Mouse (Mus musculus) forebrain, postnatal 0 days (tissue): ENCODE data around the gene 4933406M09Rik. TPM values are rescaled to one million over a fixed set of nuclear protein-coding genes. Genes with fewer than 3 reads are reported as not detected.

Experiments used
- ATAC-seq: fragments of 200-750 bp; cut with Nextera tagmentation; 2 replicates; pipeline ENCODE4 v1.8.0; 2017; ENCODE audit warnings: mild to moderate bottlenecking, moderate library complexity
- DNase-seq: peaks from one replicate; pipeline ENCODE4 v3.0.0-alpha.2; 2015
- H3K27ac ChIP-seq: fragments of 300-500 bp; sonication (generic); 2 replicates; pipeline ENCODE4 v1.5.1; 2014; ENCODE audit warnings: low read depth, mild to moderate bottlenecking, antibody characterized with exemption, low read length, moderate library complexity, mixed read lengths
- H3K27me3 ChIP-seq: fragments of 300-500 bp; sonication (generic); 2 replicates; pipeline ENCODE4 v1.6.1; 2014; ENCODE audit warnings: mild to moderate bottlenecking, low read length, mixed read lengths; ENCODE audit not compliant: insufficient read depth
- H3K36me3 ChIP-seq: fragments of 300-500 bp; sonication (generic); 2 replicates; pipeline ENCODE4 v1.6.1; 2014; ENCODE audit warnings: mild to moderate bottlenecking, moderate library complexity; ENCODE audit not compliant: insufficient read depth
- H3K4me1 ChIP-seq: fragments of 300-500 bp; sonication (generic); 2 replicates; pipeline ENCODE4 v1.6.1; 2014; ENCODE audit warnings: antibody characterized with exemption; ENCODE audit not compliant: insufficient read depth
- H3K4me2 ChIP-seq: fragments of 300-500 bp; sonication (generic); 2 replicates; pipeline ENCODE4 v1.6.1; 2014; ENCODE audit warnings: low read depth, mild to moderate bottlenecking, moderate library complexity
- H3K4me3 ChIP-seq: fragments of 300-500 bp; sonication (generic); 2 replicates; pipeline ENCODE4 v1.5.1; 2014; ENCODE audit warnings: low read depth, low read length, mixed read lengths
- H3K9ac ChIP-seq: fragments of 300-500 bp; sonication (generic); 2 replicates; pipeline ENCODE4 v1.6.1; 2014; ENCODE audit warnings: mild to moderate bottlenecking
- H3K9me3 ChIP-seq: fragments of 300-500 bp; sonication (generic); 2 replicates; pipeline ENCODE4 v1.6.1; 2016; ENCODE audit warnings: low read length
- CTCF ChIP-seq: sonication (generic); IDR thresholded peaks from 2 replicates; pipeline ENCODE4 v1.5.1; 2016; ENCODE audit warnings: antibody characterized with exemption, control low read depth, low read depth
- WGBS: fragments of 180-500 bp; shearing (Covaris S2); extraction: QIAGEN DNeasy Blood & Tissue Kit; methylation state at CpG from one replicate; pipeline ENCODE4 v1.1.7; 2014; 5-methylcytosine and 5-hydroxymethylcytosine counted together
- polyA plus RNA-seq: library from polyadenylated mRNA; unstranded; fragments of >200 nt; fragmentation: Nextera tagmentation; extraction: Ambion mirVana; gene quantifications from 2 replicates; pipeline ENCODE4 v1.2.1, GENCODE M21; 2015
- total RNA-seq: library from RNA; depleted of rRNA; stranded (reverse); fragments of >200 nt; gene quantifications from 2 replicates; pipeline ENCODE4 v1.2.3, GENCODE M21; 2014

4933406M09Rik gene
- total and polyA plus RNA-seq, 2 experiments from 2014 or later = not detected

DNA sequence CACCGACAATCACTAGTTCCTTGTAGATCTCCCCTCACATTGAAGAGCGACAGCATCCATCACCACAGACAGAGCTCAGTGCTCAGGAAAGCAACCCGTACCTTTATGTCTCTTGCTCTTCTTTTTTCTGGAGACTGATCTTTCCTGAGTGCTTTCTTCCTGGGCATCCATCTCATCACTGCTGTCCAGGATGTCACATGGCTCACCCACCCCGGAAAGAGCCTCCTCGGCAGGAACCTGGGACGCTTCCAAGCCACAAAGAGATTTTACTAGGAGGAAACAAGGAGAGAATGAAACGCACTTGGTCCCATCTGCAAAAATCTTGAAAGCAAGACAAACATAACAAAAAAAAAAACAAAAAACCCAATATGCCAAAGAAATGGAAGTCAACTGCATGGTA lies 25.1 kb upstream of the 4933406M09Rik start:
- DNase-seq (no peak), ATAC-seq (no peak)
- Histone ChIP-seq H3K36me3 (peaks cover 28% of the 10 kb centered on the region), H3K4me2 (peak overlapping the region; percentile 71), H3K4me1 (peaks cover 13% of the 10 kb centered on the region; the same call in 1 of the 2 replicates), H3K9me3 (no peaks in the 10 kb centered on the region), H3K4me3 (peak overlapping the region; percentile 88), H3K27ac (no peak overlapping the region), H3K27me3 (no peaks in the 10 kb centered on the region), H3K9ac (no peak overlapping the region)
- 80% methylated on average over 7 of the region's 7 CpGs for WGBS
- no peak for TF ChIP-seq CTCF

DNA sequence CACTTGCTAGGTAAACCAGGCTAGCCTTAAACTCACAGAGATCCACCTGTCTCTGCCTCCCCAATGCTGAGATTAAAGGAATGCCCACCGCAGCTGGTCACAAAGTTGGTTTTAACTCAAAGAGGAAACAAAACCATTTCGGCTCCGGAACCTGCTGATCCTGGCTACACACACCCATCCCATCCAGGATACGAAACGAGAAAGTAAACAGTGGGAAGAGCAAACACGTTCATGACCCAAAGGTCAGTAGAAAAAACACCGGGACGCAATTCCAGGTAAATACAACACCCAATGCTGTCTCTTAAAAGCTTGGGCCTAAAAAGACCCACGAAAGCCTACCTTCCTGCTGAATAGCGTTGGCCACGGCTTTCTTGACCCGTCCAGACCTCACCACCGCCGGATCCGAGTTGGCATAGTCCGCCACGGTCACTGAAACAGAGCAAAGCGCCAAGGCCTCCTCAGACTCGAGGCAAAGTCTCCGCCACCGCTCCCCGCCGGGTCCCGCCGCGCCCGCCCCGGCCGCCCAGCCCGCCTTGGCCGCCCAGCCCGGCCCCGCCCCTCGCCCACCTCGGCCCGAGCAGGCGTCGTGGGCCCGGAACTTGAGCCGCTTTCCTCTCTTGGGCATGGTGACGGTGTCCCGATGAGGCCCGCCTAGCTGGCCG lies 24.4 kb upstream of the 4933406M09Rik start:
- peaks cover 21% of the 10 kb centered on the region for H3K36me3 ChIP-seq
- peaks cover 13% of the 10 kb centered on the region; the same call in 1 of the 2 replicates for H3K4me1 ChIP-seq
- DNase-seq (no peak), ATAC-seq (peak; percentile 74)
- 4% methylated on average over 41 of the region's 44 CpGs for WGBS
- no peaks in the 10 kb centered on the region for H3K27me3 ChIP-seq
- no peaks in the 10 kb centered on the region for H3K9me3 ChIP-seq
- H3K9ac ChIP-seq = peak overlapping the region; percentile 90
- H3K27ac ChIP-seq = peak overlapping the region; percentile 85
- H3K4me2 ChIP-seq = peak overlapping the region; percentile 71
- no peak for TF ChIP-seq CTCF
- H3K4me3 ChIP-seq = peak overlapping the region; percentile 88

DNA sequence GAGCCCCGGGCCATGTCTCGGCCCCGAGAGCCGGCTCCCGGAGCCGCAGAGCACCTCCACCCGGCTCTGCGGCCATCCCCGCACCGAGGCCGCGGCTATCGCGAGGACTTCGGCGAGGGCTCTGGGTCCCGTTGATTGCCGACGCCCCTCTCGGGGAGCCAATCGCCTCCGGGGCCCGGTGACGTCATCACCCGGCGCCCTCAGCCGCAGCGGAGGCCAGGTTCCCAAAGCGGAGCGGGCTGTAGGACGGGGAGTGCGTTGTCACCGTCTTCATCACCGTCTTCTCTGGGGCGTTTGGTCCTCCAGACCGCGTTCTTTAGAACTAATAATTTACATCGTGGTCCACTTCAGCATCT lies 23.9 kb upstream of the 4933406M09Rik start, which contains the start of gene Tmem183a:
TSS of gene Tmem183a (minus strand) at position 123 of the 356 bp plus-strand sequence.
- H3K4me1 ChIP-seq = peaks cover 13% of the 10 kb centered on the region; the same call in 1 of the 2 replicates
- ATAC-seq = peak; percentile 99
- peak within 1 kb of the TSS; percentile 88 for H3K4me3 ChIP-seq
- DNase-seq = peak; percentile 98
- under 1% methylated on average over 38 of the region's 38 CpGs for WGBS
- no peak for TF ChIP-seq CTCF
- H3K9me3 ChIP-seq = no peaks in the 10 kb centered on the region
- H3K27ac ChIP-seq = peak within 1 kb of the TSS; percentile 85
- peak within 1 kb of the TSS; percentile 90 for H3K9ac ChIP-seq
- H3K4me2 ChIP-seq = peak within 1 kb of the TSS; percentile 71
- H3K36me3 ChIP-seq = peaks cover 20% of the 10 kb centered on the region
- no peaks in the 10 kb centered on the region for H3K27me3 ChIP-seq

DNA sequence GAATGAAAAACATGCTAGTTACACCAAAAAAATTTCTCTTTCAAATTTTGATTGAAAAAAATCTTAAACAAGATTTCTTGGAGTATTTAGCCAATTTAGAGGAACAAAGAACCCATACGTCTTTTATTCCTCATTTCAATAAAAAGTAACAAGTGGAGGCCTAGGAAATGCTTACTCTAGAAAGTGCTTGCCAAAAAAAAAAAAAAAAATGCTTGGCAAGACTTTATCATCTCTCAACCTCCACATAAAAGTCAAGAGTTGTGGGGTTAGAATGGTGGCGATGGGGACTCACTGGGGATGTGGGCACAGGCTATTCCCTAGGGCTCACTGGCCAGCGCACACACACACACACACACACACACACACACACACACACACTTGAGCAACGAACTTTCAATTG lies 22.5 kb upstream of the 4933406M09Rik start:
- Histone ChIP-seq H3K27ac (no peak overlapping the region), H3K36me3 (peaks cover 11% of the 10 kb centered on the region), H3K4me3 (no peak overlapping the region), H3K9me3 (no peaks in the 10 kb centered on the region), H3K27me3 (no peaks in the 10 kb centered on the region), H3K4me2 (no peak overlapping the region), H3K9ac (no peak overlapping the region), H3K4me1 (peaks cover 13% of the 10 kb centered on the region; the same call in 1 of the 2 replicates)
- no peak for TF ChIP-seq CTCF
- ATAC-seq (no peak), DNase-seq (no peak)
- 73% methylated on average over 4 of the region's 4 CpGs for WGBS

DNA sequence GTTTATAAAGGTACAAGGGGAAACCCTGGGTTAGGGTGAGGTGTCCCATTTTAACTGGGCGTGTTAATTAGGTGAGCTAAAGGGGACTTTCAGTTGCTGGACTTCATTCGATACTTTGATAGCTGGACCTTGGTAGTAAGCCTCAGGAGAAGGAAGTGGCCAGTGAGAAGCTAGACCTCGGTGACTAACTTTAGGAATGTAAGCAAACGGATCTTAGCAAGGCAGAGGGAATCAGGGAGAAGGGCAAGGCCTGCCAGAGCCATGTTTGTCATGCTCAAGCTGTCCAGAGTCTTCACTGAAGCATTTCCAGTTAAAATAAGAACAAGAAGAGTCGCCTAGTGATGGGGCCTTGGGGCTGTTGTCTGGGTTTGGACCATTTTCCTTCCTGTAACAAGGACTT lies 20.2 kb upstream of the 4933406M09Rik start:
- ATAC-seq (no peak), DNase-seq (no peak)
- H3K27me3 ChIP-seq = no peaks in the 10 kb centered on the region
- H3K4me2 ChIP-seq = no peak overlapping the region
- no peak for TF ChIP-seq CTCF
- H3K27ac ChIP-seq = no peak overlapping the region
- no peak overlapping the region for H3K4me3 ChIP-seq
- H3K4me1 ChIP-seq = peaks cover 12% of the 10 kb centered on the region; the same call in 1 of the 2 replicates
- WGBS = 71% methylated on average over 5 of the region's 5 CpGs
- no peaks in the 10 kb centered on the region for H3K9me3 ChIP-seq
- H3K36me3 ChIP-seq = no peaks in the 10 kb centered on the region
- H3K9ac ChIP-seq = no peak overlapping the region

DNA sequence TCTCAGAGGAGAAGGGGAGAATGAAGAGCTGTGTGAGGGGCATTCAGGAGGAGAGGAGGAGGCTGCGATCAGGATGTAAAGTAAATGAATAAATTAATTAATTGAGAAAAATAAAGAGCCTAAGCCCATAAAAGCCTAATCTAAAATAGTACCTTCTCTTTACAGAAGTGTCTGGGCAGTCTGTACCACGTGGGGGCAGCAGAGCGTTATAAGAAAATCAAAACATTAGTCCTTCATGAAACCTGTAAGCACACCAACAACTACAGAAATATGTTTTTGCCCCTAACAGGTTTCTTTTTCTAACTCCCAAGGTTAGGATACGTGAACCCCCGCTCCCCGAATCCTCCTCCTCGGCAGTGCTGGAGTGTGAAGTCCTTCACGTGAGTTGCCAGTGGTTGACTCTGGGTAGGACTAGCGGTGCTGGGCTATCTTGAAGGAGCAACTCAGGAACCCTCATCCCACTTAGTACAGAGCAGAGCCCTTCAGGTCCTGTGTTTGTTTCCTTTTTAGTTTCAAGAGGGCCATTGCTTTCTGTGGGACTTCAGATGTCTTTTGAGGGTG lies 16.9 kb upstream of the 4933406M09Rik start:
- Histone ChIP-seq H3K9ac (no peak overlapping the region), H3K36me3 (no peaks in the 10 kb centered on the region), H3K27ac (no peak overlapping the region), H3K4me2 (no peak overlapping the region), H3K4me3 (no peak overlapping the region), H3K27me3 (no peaks in the 10 kb centered on the region), H3K4me1 (no peaks in the 10 kb centered on the region), H3K9me3 (no peaks in the 10 kb centered on the region)
- TF ChIP-seq CTCF = peak; percentile 64
- 60% methylated on average over 9 of the region's 9 CpGs for WGBS
- ATAC-seq = peak; percentile 45; the same call in 1 of the 2 replicates
- DNase-seq = peak; percentile 72

DNA sequence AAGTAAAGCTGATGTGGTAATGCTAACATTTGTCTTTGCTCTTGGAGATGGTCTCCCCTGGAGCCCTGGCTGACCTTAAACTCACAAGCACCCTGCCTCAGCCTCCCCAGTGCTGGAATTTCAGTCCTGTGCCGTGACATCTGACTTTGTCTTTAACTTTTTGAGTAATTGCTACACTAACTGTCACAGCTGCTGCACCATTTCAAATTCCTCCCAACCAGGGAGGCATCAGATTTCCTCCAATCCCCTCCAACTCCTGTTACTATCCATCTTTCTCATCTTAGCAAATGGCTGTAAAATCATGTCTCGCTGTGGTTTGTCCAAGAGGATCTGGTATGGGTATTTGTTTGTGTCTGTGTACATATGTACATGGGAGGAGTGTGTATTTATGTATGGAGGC lies 11.6 kb upstream of the 4933406M09Rik start:
- Histone ChIP-seq H3K4me3 (no peak overlapping the region), H3K4me2 (no peak overlapping the region), H3K36me3 (no peaks in the 10 kb centered on the region), H3K9me3 (no peaks in the 10 kb centered on the region), H3K27ac (no peak overlapping the region), H3K27me3 (no peaks in the 10 kb centered on the region), H3K9ac (no peak overlapping the region), H3K4me1 (no peaks in the 10 kb centered on the region)
- DNase-seq (no peak), ATAC-seq (no peak)
- WGBS = 75% methylated on average over 2 of the region's 2 CpGs
- TF ChIP-seq CTCF = no peak
